Mouse (Mus musculus) heart, embryonic 14.5 days (tissue): Measurements from ENCODE around the gene Cd37. TPM values are rescaled to one million over a fixed set of nuclear protein-coding genes. Genes with fewer than 3 reads are reported as not detected.
A peak's percentile ranks its signal among the peaks of the same experiment; 100 is the strongest.

Source experiments
- ATAC-seq: fragments of 200-750 bp; cut with Nextera tagmentation; 2 replicates; pipeline ENCODE4 v1.8.0; 2017; ENCODE audit warnings: low read depth, moderate TSS enrichment; ENCODE audit not compliant: insufficient number of reproducible peaks, insufficient read depth, low FRiP score
- H3K27ac ChIP-seq, 2 experiments: fragments of 200-500 bp in 1 of 2; fragments of 300-500 bp in 1 of 2; sonication (generic) in 1 of 2; replicated peaks in 1 of 2; 2 replicates each; pipeline ENCODE4 v1.5.1; 2012 to 2014; ENCODE audit warnings: low read depth in 2 of 2, low read length in 2 of 2, control low read depth in 1 of 2, mild to moderate bottlenecking in 1 of 2, mixed read lengths in 1 of 2; ENCODE audit not compliant: control insufficient read depth in 1 of 2, insufficient read depth in 1 of 2
- H3K27me3 ChIP-seq: fragments of 300-500 bp; sonication (generic); 2 replicates; pipeline ENCODE4 v1.6.1; 2014; ENCODE audit warnings: mild to moderate bottlenecking, low read length, control low read depth; ENCODE audit not compliant: control insufficient read depth, insufficient read depth
- H3K36me3 ChIP-seq: fragments of 300-500 bp; sonication (generic); 2 replicates; pipeline ENCODE4 v1.6.1; 2014; ENCODE audit warnings: mild to moderate bottlenecking, control low read depth, low read length, mixed read lengths; ENCODE audit not compliant: control insufficient read depth, insufficient read depth
- H3K4me1 ChIP-seq, 2 experiments: fragments of 200-500 bp in 1 of 2; fragments of 300-500 bp in 1 of 2; sonication (generic) in 1 of 2; 2 replicates each; pipeline ENCODE4 v1.6.1; 2012 to 2014; ENCODE audit warnings: low read length in 2 of 2, control low read depth in 1 of 2, mixed read lengths in 1 of 2; ENCODE audit not compliant: control insufficient read depth in 2 of 2, insufficient read depth in 2 of 2
- H3K4me2 ChIP-seq: fragments of 300-500 bp; sonication (generic); 2 replicates; pipeline ENCODE4 v1.6.1; 2014; ENCODE audit warnings: mild to moderate bottlenecking, low read length
- H3K4me3 ChIP-seq, 2 experiments: fragments of 200-500 bp in 1 of 2; fragments of 300-500 bp in 1 of 2; sonication (generic) in 1 of 2; 2 replicates each; pipeline ENCODE4 v1.5.1; 2012 to 2014; ENCODE audit warnings: low read length in 2 of 2, mild to moderate bottlenecking in 2 of 2, control low read depth in 1 of 2, low read depth in 1 of 2, moderate library complexity in 1 of 2; ENCODE audit not compliant: control insufficient read depth in 1 of 2, insufficient read depth in 1 of 2
- H3K9ac ChIP-seq: fragments of 300-500 bp; sonication (generic); 2 replicates; pipeline ENCODE4 v1.6.1; 2014; ENCODE audit warnings: mild to moderate bottlenecking, low read length
- H3K9me3 ChIP-seq: fragments of 300-500 bp; sonication (generic); 2 replicates; pipeline ENCODE4 v1.6.1; 2016; ENCODE audit warnings: low read length, control low read depth; ENCODE audit not compliant: control insufficient read depth
- WGBS: fragments of 180-500 bp; shearing (Covaris S2); extraction: QIAGEN DNeasy Blood & Tissue Kit; methylation state at CpG from one replicate; pipeline ENCODE4 v1.1.7; 2014; 5-methylcytosine and 5-hydroxymethylcytosine counted together
- polyA plus RNA-seq: library from polyadenylated mRNA; unstranded; fragments of >200 nt; fragmentation: Nextera tagmentation; extraction: Ambion mirVana; gene quantifications from 2 replicates; pipeline ENCODE4 v1.2.1, GENCODE M21; 2014

Cd37 gene
- 1.7 and 1.9 TPM in 2 replicates for polyA plus RNA-seq

- Histone ChIP-seq H3K9ac (no peak within 1 kb of the TSS), H3K27ac (no peak within 1 kb of the TSS)
- WGBS: 35% methylated on average over 20 of the region's 20 CpGs
Observed at GRCm38 (mm10) chr7:45238723-45239496, at the start of gene Cd37. Cd37 (minus strand) TSS chr7:45239115.

GRCm38 (mm10) chr7:45286486-45286885, 47.6 kb upstream of the Cd37 start:
- Histone ChIP-seq H3K9me3 (peaks cover 4% of the 10 kb centered on the region; the same call in 1 of the 2 replicates), H3K9ac (no peak overlapping the region), H3K27me3 (0 out of 2 replicates have a peak, but pooled peaks cover 3% of the 10 kb centered on the region), H3K4me2 (no peak overlapping the region), H3K27ac (no peak overlapping the region), H3K4me3 (no peak overlapping the region), H3K4me1 (no peaks in the 10 kb centered on the region), H3K36me3 (no peaks in the 10 kb centered on the region)
- 81% methylated on average over 13 of the region's 13 CpGs for WGBS
- ATAC-seq: no peak

More at GRCm38 (mm10) chr7:45238723-45239496, at the start of gene Cd37:
- Histone ChIP-seq H3K4me3 (no peak within 1 kb of the TSS), H3K36me3 (no peaks in the 10 kb centered on the region), H3K4me2 (no peak within 1 kb of the TSS; the same call in 1 of the 2 replicates), H3K4me1 (peaks cover 26 to 28% of the 10 kb centered on the region in 2 experiments), H3K9me3 (no peaks in the 10 kb centered on the region), H3K27me3 (peaks cover 11% of the 10 kb centered on the region; the same call in 1 of the 2 replicates)
- ATAC-seq: no peak

- peak within 1 kb of the TSS; percentile 62 for H3K9ac ChIP-seq
- H3K36me3 ChIP-seq: no peaks in the 10 kb centered on the region
- H3K4me2 ChIP-seq: peak within 1 kb of the TSS; percentile 80
- H3K27ac ChIP-seq: no peak within 1 kb of the TSS
- 7% methylated on average over 44 of the region's 44 CpGs for WGBS
- H3K4me1 ChIP-seq: peaks cover 3 to 4% of the 10 kb centered on the region in 2 experiments; a peak in 3 of 4 replicates
- no peak for ATAC-seq
- peak within 1 kb of the TSS; percentile 41 to 49 for H3K4me3 ChIP-seq
- H3K27me3 ChIP-seq: peaks cover 8% of the 10 kb centered on the region; the same call in 1 of the 2 replicates
- no peaks in the 10 kb centered on the region for H3K9me3 ChIP-seq
Observed at GRCm38 (mm10) chr7:45277136-45277760, 38.3 kb upstream of the Cd37 start, which contains the start of gene Slc6a21. Slc6a21 (plus strand) TSS chr7:45277513.

- H3K9me3 ChIP-seq: no peaks in the 10 kb centered on the region
- H3K27me3 ChIP-seq: peaks cover 8% of the 10 kb centered on the region; the same call in 1 of the 2 replicates
- H3K27ac ChIP-seq: no peak overlapping the region
- peaks cover 4 to 9% of the 10 kb centered on the region in 2 experiments; a peak in 3 of 4 replicates for H3K4me1 ChIP-seq
- H3K36me3 ChIP-seq: no peaks in the 10 kb centered on the region
- H3K4me3 ChIP-seq: no peak overlapping the region
- no peak overlapping the region for H3K4me2 ChIP-seq
- no peak overlapping the region for H3K9ac ChIP-seq
- ATAC-seq: no peak
- WGBS: 85% methylated on average over 8 of the region's 8 CpGs
Observed at GRCm38 (mm10) chr7:45273672-45274071, 34.8 kb upstream of the Cd37 start.

- Histone ChIP-seq H3K9me3 (no peaks in the 10 kb centered on the region), H3K4me1 (peaks cover 4 to 9% of the 10 kb centered on the region in 2 experiments; a peak in 3 of 4 replicates), H3K9ac (no peak overlapping the region), H3K27ac (no peak overlapping the region), H3K4me2 (no peak overlapping the region), H3K27me3 (peaks cover 8% of the 10 kb centered on the region; the same call in 1 of the 2 replicates), H3K4me3 (no peak overlapping the region), H3K36me3 (no peaks in the 10 kb centered on the region)
- 82% methylated on average over 10 of the region's 10 CpGs for WGBS
- no peak for ATAC-seq
Observed at GRCm38 (mm10) chr7:45272786-45273412, 34.0 kb upstream of the Cd37 start.

- 50% methylated on average over 1 of the region's 1 CpGs for WGBS
- peaks cover 24 to 25% of the 10 kb centered on the region in 2 experiments for H3K4me1 ChIP-seq
- H3K27me3 ChIP-seq: no peaks in the 10 kb centered on the region
- H3K4me2 ChIP-seq: no peak overlapping the region
- H3K9me3 ChIP-seq: no peaks in the 10 kb centered on the region
- H3K4me3 ChIP-seq: no peak overlapping the region
- no peaks in the 10 kb centered on the region for H3K36me3 ChIP-seq
- ATAC-seq: no peak
- no peak overlapping the region for H3K9ac ChIP-seq
- H3K27ac ChIP-seq: no peak overlapping the region
Observed at GRCm38 (mm10) chr7:45265518-45265917, 26.6 kb upstream of the Cd37 start.

GRCm38 (mm10) chr7:45264348-45264747, 25.4 kb upstream of the Cd37 start:
- Histone ChIP-seq H3K27me3 (no peaks in the 10 kb centered on the region), H3K36me3 (no peaks in the 10 kb centered on the region), H3K9ac (no peak overlapping the region), H3K4me3 (no peak overlapping the region), H3K4me2 (no peak overlapping the region), H3K9me3 (no peaks in the 10 kb centered on the region), H3K4me1 (peaks cover 25 to 26% of the 10 kb centered on the region in 2 experiments), H3K27ac (no peak overlapping the region)
- WGBS: 66% methylated on average over 3 of the region's 3 CpGs
- no peak for ATAC-seq
